Mouse (Mus musculus) stomach, embryonic 14.5 days (tissue): ENCODE measurements at regions not wholly inside any gene's neighbourhood (a gene's known extent, or its start where the extent isn't known, plus 50 kb on each side); places are given as distances from the start of the nearest gene placed in this dataset.

Experiments
- ATAC-seq: fragments of 200-750 bp; cut with Nextera tagmentation; 2 replicates; pipeline ENCODE4 v1.8.0; 2017; ENCODE audit warnings: low read depth, moderate TSS enrichment; ENCODE audit not compliant: insufficient number of reproducible peaks, insufficient read depth, low FRiP score
- H3K27ac ChIP-seq: fragments of 300-500 bp; sonication (generic); 2 replicates; pipeline ENCODE4 v1.5.1; 2014; ENCODE audit warnings: mild to moderate bottlenecking, low read length, moderate library complexity, mixed read lengths
- H3K27me3 ChIP-seq: fragments of 300-500 bp; sonication (generic); 2 replicates; pipeline ENCODE4 v1.6.1; 2014; ENCODE audit warnings: low read length, control low read depth, mixed read lengths; ENCODE audit not compliant: control insufficient read depth, insufficient read depth
- H3K36me3 ChIP-seq: fragments of 300-500 bp; sonication (generic); 2 replicates; pipeline ENCODE4 v1.6.1; 2014; ENCODE audit warnings: mild to moderate bottlenecking, control low read depth, low read length, moderate library complexity, mixed read lengths; ENCODE audit not compliant: control insufficient read depth, insufficient read depth
- H3K4me1 ChIP-seq: fragments of 300-500 bp; sonication (generic); 2 replicates; pipeline ENCODE4 v1.6.1; 2014; ENCODE audit warnings: low read length, control low read depth, mixed read lengths; ENCODE audit not compliant: control insufficient read depth, insufficient read depth
- H3K4me2 ChIP-seq: fragments of 300-500 bp; sonication (generic); replicated peaks from 2 replicates; pipeline ENCODE4 v1.6.1; 2014; ENCODE audit warnings: low read depth, low read length, control low read depth
- H3K4me3 ChIP-seq: fragments of 300-500 bp; sonication (generic); 2 replicates; pipeline ENCODE4 v1.5.1; 2014; ENCODE audit warnings: low read depth, low read length, control low read depth
- H3K9ac ChIP-seq: fragments of 300-500 bp; sonication (generic); replicated peaks from 2 replicates; pipeline ENCODE4 v1.6.1; 2014; ENCODE audit warnings: low read depth, mild to moderate bottlenecking, control low read depth, low read length, moderate library complexity, mixed read lengths
- H3K9me3 ChIP-seq: fragments of 300-500 bp; sonication (generic); 2 replicates; pipeline ENCODE4 v1.6.1; 2016; ENCODE audit warnings: low read depth, low read length, control low read depth; ENCODE audit not compliant: control insufficient read depth
- WGBS: fragments of 180-500 bp; shearing (Covaris S2); extraction: QIAGEN DNeasy Blood & Tissue Kit; methylation state at CpG from one replicate; pipeline ENCODE4 v1.1.7; 2014; 5-methylcytosine and 5-hydroxymethylcytosine counted together

DNA sequence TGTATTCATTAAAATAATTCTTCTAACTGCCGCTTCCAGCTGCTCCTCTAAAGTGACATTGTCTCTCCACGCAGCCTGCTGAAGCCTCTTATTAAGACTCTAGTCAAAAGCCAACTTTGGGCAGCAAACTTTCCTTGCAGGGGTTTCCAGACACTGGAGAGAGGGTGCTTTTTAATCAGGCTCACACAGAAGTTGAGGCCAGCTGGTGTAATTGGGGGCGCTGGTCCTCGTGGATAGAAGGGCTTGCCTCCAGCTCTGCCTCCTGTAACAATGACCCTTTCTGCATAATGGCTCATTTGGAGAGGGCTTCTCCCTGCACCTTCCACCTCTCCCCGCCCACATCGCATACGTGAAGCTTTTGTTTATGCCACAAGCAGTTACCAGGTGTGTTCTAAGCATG is 82.8 kb upstream of the Vps8 start:
- Histone ChIP-seq H3K27ac (peak overlapping the region; percentile 93), H3K4me3 (no peak overlapping the region), H3K4me1 (peaks cover 31% of the 10 kb centered on the region), H3K27me3 (no peaks in the 10 kb centered on the region), H3K36me3 (no peaks in the 10 kb centered on the region), H3K9ac (no peak overlapping the region), H3K4me2 (no peak overlapping the region), H3K9me3 (no peaks in the 10 kb centered on the region)
- ATAC-seq: no peak
- WGBS: 48% methylated on average over 7 of the region's 7 CpGs

DNA sequence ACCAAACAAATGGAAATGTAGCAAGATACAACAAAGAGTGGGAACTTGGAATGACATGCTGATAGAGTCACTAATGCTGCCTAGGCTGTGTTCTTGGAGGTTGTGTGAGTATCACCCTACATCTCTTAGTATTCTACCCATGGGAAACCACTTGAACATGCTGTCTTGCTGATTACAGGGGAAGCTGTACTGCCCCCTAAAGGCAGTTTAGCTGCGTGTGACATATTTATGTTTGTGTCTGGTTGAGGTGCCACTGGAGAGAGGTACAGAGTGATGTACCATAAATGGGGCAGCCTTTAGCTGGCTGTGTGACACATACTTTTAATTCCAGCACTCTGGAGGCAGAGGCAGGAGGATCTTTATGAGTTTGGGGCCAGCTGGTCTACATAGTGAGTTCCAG is 73.0 kb upstream of the Vps8 start:
- no peak for ATAC-seq
- H3K9ac ChIP-seq: no peak overlapping the region
- no peak overlapping the region for H3K4me3 ChIP-seq
- no peaks in the 10 kb centered on the region for H3K9me3 ChIP-seq
- no peak overlapping the region for H3K27ac ChIP-seq
- 0 out of 2 replicates have a peak, but pooled peaks cover 3% of the 10 kb centered on the region for H3K4me1 ChIP-seq
- 71% methylated on average over 1 of the region's 1 CpGs for WGBS
- no peaks in the 10 kb centered on the region for H3K36me3 ChIP-seq
- H3K4me2 ChIP-seq: no peak overlapping the region
- no peaks in the 10 kb centered on the region for H3K27me3 ChIP-seq

- WGBS: 87% methylated on average over 3 of the region's 3 CpGs
- Histone ChIP-seq H3K9me3 (no peaks in the 10 kb centered on the region), H3K4me3 (no peak overlapping the region), H3K36me3 (no peaks in the 10 kb centered on the region), H3K4me1 (0 out of 2 replicates have a peak, but pooled peaks cover 3% of the 10 kb centered on the region), H3K27ac (no peak overlapping the region), H3K27me3 (no peaks in the 10 kb centered on the region), H3K9ac (no peak overlapping the region), H3K4me2 (no peak overlapping the region)
- no peak for ATAC-seq
Measured at GRCm38 (mm10) chr16:21351289-21351688, 71.6 kb upstream of the Vps8 start.

GRCm38 (mm10) chr16:21353111-21353510 is 69.8 kb upstream of the Vps8 start:
- Histone ChIP-seq H3K27me3 (no peaks in the 10 kb centered on the region), H3K4me2 (no peak overlapping the region), H3K27ac (no peak overlapping the region), H3K36me3 (no peaks in the 10 kb centered on the region), H3K9ac (no peak overlapping the region), H3K4me3 (no peak overlapping the region), H3K4me1 (peaks cover 9% of the 10 kb centered on the region; the same call in 1 of the 2 replicates), H3K9me3 (no peaks in the 10 kb centered on the region)
- 57% methylated on average over 5 of the region's 5 CpGs for WGBS
- ATAC-seq: no peak

GRCm38 (mm10) chr16:21353545-21353944 is 69.4 kb upstream of the Vps8 start:
- WGBS: 15% methylated on average over 6 of the region's 6 CpGs

GRCm38 (mm10) chr16:21355638-21356037 is 67.3 kb upstream of the Vps8 start:
- Histone ChIP-seq H3K4me3 (no peak overlapping the region), H3K27me3 (no peaks in the 10 kb centered on the region), H3K27ac (no peak overlapping the region), H3K4me2 (no peak overlapping the region), H3K4me1 (peaks cover 14% of the 10 kb centered on the region; the same call in 1 of the 2 replicates), H3K9ac (no peak overlapping the region), H3K36me3 (no peaks in the 10 kb centered on the region), H3K9me3 (no peaks in the 10 kb centered on the region)
- no peak for ATAC-seq
- 61% methylated on average over 1 of the region's 1 CpGs for WGBS

More at GRCm38 (mm10) chr16:21353545-21353944, 69.4 kb upstream of the Vps8 start:
- Histone ChIP-seq H3K36me3 (no peaks in the 10 kb centered on the region), H3K9me3 (no peaks in the 10 kb centered on the region), H3K27me3 (no peaks in the 10 kb centered on the region), H3K27ac (no peak overlapping the region), H3K9ac (no peak overlapping the region), H3K4me2 (no peak overlapping the region), H3K4me3 (no peak overlapping the region), H3K4me1 (peaks cover 13% of the 10 kb centered on the region; the same call in 1 of the 2 replicates)
- ATAC-seq: no peak

GRCm38 (mm10) chr16:21357433-21357832 is 65.5 kb upstream of the Vps8 start:
- 54% methylated on average over 5 of the region's 5 CpGs for WGBS
- Histone ChIP-seq H3K4me3 (no peak overlapping the region), H3K4me2 (no peak overlapping the region), H3K9me3 (no peaks in the 10 kb centered on the region), H3K27me3 (no peaks in the 10 kb centered on the region), H3K27ac (no peak overlapping the region), H3K4me1 (peaks cover 15% of the 10 kb centered on the region; the same call in 1 of the 2 replicates), H3K36me3 (no peaks in the 10 kb centered on the region), H3K9ac (no peak overlapping the region)
- ATAC-seq: peak; percentile 50; the same call in 1 of the 2 replicates

DNA sequence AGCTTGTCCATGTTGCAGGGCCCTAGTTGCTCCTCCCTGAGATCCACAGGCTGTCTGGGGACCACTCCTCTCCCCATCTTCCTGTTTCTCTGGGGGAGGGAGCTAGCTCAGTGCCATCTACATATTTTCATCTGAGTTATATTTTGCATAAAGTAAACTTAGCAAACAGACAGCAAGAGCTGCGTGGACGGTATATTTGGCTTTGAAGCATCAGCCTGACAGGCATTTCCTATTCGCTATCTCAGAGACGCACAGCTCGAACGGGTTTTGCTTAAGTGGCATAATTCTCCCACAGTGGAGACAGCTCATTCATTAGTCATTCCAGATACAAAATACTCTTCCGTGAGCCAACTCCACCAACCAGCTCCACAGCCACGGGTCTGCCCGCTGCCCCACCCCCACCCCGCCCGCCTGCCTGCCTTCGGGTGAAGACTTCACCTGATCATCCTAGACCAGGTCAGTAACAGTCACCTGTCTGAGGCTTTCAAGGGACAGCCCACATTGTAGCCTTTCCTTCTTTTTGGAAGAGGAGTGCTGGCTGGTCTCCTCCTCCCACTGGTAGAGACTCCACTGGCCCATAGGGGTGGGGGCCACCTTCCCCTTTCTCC is 64.5 kb upstream of the Vps8 start:
- Histone ChIP-seq H3K9me3 (no peaks in the 10 kb centered on the region), H3K9ac (no peak overlapping the region), H3K27me3 (no peaks in the 10 kb centered on the region), H3K4me3 (no peak overlapping the region), H3K4me1 (peaks cover 21% of the 10 kb centered on the region; the same call in 1 of the 2 replicates), H3K4me2 (no peak overlapping the region), H3K36me3 (no peaks in the 10 kb centered on the region), H3K27ac (no peak overlapping the region)
- WGBS: 37% methylated on average over 12 of the region's 12 CpGs
- ATAC-seq: 0 out of 2 replicates have a peak, but pooled peaks have one; percentile 5

GRCm38 (mm10) chr16:21359459-21359858 is 63.5 kb upstream of the Vps8 start:
- Histone ChIP-seq H3K36me3 (no peaks in the 10 kb centered on the region), H3K27ac (no peak overlapping the region), H3K9ac (no peak overlapping the region), H3K9me3 (no peaks in the 10 kb centered on the region), H3K4me2 (no peak overlapping the region), H3K27me3 (no peaks in the 10 kb centered on the region), H3K4me3 (no peak overlapping the region), H3K4me1 (peaks cover 26% of the 10 kb centered on the region; the same call in 1 of the 2 replicates)
- peak; percentile 59; the same call in 1 of the 2 replicates for ATAC-seq
- 69% methylated on average over 4 of the region's 4 CpGs for WGBS
